Comparison of ENCODE assay signal across 8 mouse cellular contexts in genomic region chr6:119472135-119472534, GRCm38 (mm10). TPM values are rescaled to one million over a fixed set of nuclear protein-coding genes. Genes with fewer than 3 reads are reported as not detected.
DNase-seq lines count a peak whose midpoint lies in the region; ATAC-seq lines count a peak whose summit lies in the region.

No protein-coding gene starts in this region.

- H3K4me3 ChIP-seq in megakaryocyte, embryonic 14.5 days (replicated peaks), result peak overlapping the region; percentile 34

- peaks cover 42% of the 10 kb centered on the region for H3K4me1 ChIP-seq in megakaryocyte, embryonic 14.5 days

- H3K36me3 ChIP-seq in megakaryocyte, embryonic 14.5 days (replicated peaks; ENCODE audit: low read length), result no peaks in the 10 kb centered on the region

- peak; percentile 57; the same call in 1 of the 2 replicates for ATAC-seq in frontal cortex, adult (ENCODE audit: low TSS enrichment)
- ATAC-seq in inflammation-experienced regulatory T-cells, adult 6 months, result peak; percentile 69

- no peaks in the 10 kb centered on the region for H3K9me3 ChIP-seq in megakaryocyte, embryonic 14.5 days

- H3K27me3 ChIP-seq in megakaryocyte, embryonic 14.5 days (replicated peaks), result peaks cover 28% of the 10 kb centered on the region

- no peak for DNase-seq in frontal cortex, postnatal 14 days (ENCODE audit: low spot score in 2 of 2)
- DNase-seq in urinary bladder, postnatal 36 days (ENCODE audit: low spot score in 2 of 2), result peak; percentile 39 to 42
- DNase-seq in urinary bladder, adult 2 months (ENCODE audit: low spot score), result no peak
- peak; percentile 53 for DNase-seq in embryo, embryonic 9.5 days (ENCODE audit: extremely low spot score)
- DNase-seq in thymus, postnatal 0 days (ENCODE audit: low spot score), result peak; percentile 59

RNA-seq across cellular contexts. Expression of gene Fbxl14, which starts 7.3 kb away (rescaled TPM):
- 28.2 and 30.6 TPM in 2 replicates for polyA plus RNA-seq in urinary bladder, adult 2 months (2012; rRNA removed)
- 10 to 100 TPM; 13.8 to 15.1 (median 14.3) TPM for polyA plus RNA-seq in inflammation-experienced regulatory T-cells, adult 6 months (2017; shearing (Covaris generic))
- polyA plus RNA-seq in megakaryocyte, embryonic 14.5 days (2012; ENCODE audit: insufficient read depth, low replicate concordance), result 21.7 and 35.8 TPM in 2 replicates
- polyA plus RNA-seq in thymus, postnatal 0 days (2015; fragmentation: Nextera tagmentation; extraction: Ambion mirVana), result 17.1 and 18.1 TPM in 2 replicates

RNA-seq across cellular contexts. Expression of gene Adipor2, which starts 54.6 kb away (rescaled TPM):
- 104 and 112 TPM in 2 replicates for polyA plus RNA-seq in urinary bladder, adult 2 months (2012; rRNA removed)
- polyA plus RNA-seq in inflammation-experienced regulatory T-cells, adult 6 months (2017; shearing (Covaris generic)), result 1 to 10 TPM; 9.3 to 9.7 (median 9.4) TPM
- polyA plus RNA-seq in megakaryocyte, embryonic 14.5 days (2012; ENCODE audit: insufficient read depth, low replicate concordance), result 6.0 and 11.7 TPM in 2 replicates
- polyA plus RNA-seq in thymus, postnatal 0 days (2015; fragmentation: Nextera tagmentation; extraction: Ambion mirVana), result 44.5 and 51.4 TPM in 2 replicates

Comparison
In these comparisons a context has a peak if more than half of its experiments do, and no peak if none do; other contexts are left out.
1. DNase-seq: peak in urinary bladder, postnatal 36 days (2 of 2), embryo, embryonic 9.5 days (single experiment) and thymus, postnatal 0 days (single experiment); none in frontal cortex, postnatal 14 days (0 of 2) and urinary bladder, adult 2 months (single experiment).